Mouse (Mus musculus) kidney, postnatal 36 days (tissue): Measurements from ENCODE around the gene Ggta1.

ENCODE experiments used
- DNase-seq, 2 experiments: peaks; one replicate each; pipeline ENCODE4 v3.0.0; 2021 to 2022; ENCODE audit warnings: mixed read lengths in 2 of 2

Gene Ggta1

GRCm38 (mm10) chr2:35462791-35463281 lies at the start of gene Ggta1:
Ggta1 (minus strand) TSS chr2:35463231.
- DNase-seq, result peak in 1 of 2 experiments; percentile 17

DNA sequence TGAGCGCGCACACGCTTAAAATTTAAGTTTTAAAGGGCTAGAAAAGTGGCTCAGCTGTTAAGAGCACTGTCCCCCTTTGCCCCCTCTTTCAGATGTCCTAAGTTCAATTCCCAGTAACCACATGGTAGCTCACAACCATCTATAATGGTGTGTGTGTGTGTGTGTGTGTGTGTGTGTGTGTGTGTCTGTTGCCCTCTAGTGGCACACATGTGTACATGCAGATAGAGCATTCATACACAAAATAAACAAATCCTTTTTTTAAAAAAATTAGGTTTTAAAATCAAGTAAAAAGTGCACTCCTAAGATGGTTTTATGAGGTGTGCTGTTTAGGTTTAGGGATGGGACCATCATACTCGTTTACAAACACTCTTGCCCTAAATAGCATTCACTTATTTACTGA lies 49.2 kb upstream of the Ggta1 start:
- no peak for DNase-seq

DNA sequence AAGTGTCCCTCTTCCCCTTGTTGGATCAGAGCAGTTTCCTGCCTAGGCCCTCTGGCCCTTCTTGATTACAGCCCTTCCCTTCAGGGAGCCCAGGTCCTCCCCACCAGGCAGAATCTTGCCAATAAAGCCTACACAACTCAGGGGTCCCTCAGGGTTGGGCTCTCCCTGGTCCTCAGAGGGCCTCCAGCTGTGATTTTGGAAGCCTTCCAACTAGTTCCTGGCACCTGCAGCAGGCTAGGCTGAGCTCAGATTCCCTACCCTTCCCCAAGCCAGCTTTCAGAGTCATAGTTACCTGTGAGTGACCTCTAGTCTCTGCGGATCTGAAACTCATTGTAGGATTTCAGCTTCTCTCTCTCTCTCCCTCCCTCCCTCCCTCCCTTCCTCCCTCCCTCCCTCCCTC lies 47.9 kb upstream of the Ggta1 start:
- no peak for DNase-seq

- peak in 1 of 2 experiments; percentile 27 for DNase-seq
Observed at GRCm38 (mm10) chr2:35509888-35510287, 46.9 kb upstream of the Ggta1 start.

- no peak for DNase-seq
Observed at GRCm38 (mm10) chr2:35509343-35509667, 46.3 kb upstream of the Ggta1 start.

GRCm38 (mm10) chr2:35508597-35509342 lies 45.7 kb upstream of the Ggta1 start:
- peak; percentile 71 to 75 for DNase-seq

DNA sequence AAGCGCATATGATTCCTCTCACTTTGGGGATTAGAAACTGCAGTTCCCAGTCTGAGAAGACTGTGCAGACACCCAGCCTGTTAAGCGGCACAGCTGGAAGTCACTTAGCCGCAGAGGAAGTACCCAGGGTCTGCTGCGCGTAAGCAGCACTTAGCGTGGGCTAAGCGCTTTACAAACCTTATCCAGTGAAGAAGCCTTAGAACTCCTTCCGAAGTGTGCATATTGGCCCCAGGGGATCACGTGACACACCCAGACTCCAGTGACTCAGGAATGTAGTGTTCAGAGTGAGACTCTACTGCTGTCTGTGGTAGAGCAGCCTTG lies 44.1 kb upstream of the Ggta1 start:
- no peak for DNase-seq

DNA sequence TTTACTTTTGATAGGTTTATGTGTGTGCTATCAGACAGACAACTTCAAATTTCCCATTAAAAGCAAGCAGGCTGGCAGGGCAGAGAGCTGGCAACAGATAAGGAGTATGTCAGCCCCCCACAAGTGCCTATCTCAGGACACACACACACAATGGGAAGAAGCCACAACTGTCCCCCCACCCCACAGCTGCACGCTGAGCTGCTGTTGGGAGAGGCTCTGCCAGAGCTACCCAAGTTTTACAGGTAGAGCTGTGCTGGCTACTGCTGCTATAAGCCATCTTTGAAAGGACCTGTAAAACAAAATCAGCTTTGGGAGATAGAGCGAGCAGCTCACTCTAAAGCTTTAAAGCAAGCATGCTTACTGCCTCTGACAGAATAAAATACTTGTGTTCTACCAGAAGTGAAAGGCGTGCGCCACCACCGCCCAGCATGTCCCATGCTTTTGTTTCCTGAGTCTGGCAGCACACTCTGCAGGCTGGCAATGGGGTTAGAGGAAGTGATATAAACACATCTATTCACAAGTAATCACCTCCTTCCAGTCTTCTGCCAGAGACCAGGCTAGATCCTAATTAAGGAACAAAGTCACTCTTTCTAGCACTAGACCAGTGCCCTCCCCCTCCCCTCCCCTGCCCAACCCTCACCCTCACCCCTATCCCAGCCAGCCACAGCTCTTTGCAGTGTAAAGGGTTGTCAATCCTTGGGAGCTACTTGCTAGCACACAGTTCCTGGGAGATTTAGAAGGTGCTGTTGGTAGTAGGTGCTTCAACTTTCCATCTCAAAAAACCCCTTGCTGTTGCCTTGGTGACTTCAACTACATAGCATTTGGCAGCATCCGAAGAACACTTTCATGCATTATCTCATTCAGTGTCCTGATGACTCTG lies 43.5 kb upstream of the Ggta1 start:
- DNase-seq, result peak; percentile 25 to 33

DNA sequence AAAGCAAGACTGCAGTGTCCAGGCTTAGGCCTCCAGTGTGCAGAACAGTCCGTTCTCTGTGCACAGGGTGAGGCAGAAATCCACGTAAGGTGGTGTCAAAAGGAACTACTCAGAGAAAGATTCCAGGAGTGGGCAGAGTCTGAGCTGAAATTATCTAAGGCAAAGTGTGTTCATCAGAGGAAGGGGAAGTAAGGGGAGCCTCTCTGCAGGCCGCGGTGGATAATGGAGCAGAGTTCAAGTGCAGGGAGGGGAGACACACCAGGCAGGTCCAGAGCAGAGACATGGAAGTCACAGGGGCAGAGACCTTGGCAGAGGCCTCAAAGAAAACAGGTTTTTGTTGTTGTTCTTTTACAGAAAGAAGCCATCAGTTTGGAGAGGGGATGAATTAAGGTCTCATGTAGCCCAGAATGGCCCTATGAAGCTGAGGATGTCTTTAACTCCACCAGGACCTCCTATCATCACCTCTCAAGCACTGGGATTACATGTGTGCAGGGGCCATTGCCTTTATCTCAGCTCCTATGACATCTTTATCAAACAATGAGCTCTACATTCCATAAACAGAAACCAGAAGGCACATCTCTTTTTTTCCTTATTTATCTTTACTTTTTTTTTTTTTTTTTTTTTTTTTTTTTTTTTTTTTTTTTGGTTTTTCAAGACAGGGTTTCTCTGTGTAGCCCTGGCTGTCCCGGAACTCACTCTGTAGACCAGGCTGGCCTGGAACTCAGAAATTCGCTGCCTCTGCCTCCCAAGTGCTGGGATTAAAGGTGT lies 42.7 kb upstream of the Ggta1 start:
- DNase-seq, result no peak

DNA sequence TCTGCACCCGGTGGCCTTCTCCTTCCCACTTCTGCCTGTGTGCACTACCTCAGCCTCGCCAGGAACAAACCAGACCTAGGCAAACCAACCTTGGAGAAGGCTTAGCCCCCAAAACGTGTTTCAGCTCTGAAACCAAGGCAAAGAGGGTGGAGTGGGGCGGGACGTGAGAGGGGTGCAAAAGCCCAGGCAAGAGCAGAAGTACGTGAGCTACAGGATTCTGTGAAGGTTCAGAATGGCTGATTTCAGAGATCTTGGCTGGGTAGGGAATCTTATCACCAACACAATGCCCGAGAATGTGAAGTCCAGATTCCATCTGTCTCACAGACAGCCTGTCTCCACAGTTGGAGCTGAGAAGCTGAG lies 41.4 kb upstream of the Ggta1 start:
- no peak for DNase-seq

DNA sequence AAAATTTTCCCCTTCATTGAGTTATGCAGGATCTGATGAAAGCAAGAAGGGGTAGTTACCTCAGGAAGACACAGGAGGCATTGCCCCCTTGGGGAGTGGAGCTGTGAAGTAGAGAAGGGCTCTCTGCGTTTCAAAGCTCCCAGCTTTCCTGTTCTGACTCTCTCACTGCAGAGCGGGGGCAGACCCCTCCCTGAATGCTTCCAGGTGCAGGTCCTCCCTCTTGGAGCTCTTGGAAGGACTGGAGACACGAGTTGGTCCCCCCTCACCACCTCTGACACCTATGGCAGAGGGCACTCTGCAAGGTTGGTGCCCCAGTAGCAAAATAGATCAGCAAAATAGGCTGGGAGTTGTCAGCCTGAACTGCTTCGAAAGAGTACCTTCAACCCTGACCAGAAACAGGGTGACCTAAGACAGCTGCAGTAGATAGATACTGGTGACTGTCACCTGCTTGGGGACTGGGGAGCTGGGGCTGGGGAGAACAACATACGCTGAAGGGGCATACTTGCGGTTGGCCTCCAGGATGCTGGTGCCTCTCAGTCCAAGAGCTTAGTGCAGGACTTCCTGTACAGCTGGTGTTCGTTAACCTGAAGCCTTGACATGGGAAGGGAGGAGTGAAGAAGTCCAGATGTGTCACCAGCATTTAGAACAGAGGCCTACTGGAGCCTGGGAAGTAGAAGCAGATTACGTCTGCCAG lies 40.8 kb upstream of the Ggta1 start:
- no peak for DNase-seq

DNA sequence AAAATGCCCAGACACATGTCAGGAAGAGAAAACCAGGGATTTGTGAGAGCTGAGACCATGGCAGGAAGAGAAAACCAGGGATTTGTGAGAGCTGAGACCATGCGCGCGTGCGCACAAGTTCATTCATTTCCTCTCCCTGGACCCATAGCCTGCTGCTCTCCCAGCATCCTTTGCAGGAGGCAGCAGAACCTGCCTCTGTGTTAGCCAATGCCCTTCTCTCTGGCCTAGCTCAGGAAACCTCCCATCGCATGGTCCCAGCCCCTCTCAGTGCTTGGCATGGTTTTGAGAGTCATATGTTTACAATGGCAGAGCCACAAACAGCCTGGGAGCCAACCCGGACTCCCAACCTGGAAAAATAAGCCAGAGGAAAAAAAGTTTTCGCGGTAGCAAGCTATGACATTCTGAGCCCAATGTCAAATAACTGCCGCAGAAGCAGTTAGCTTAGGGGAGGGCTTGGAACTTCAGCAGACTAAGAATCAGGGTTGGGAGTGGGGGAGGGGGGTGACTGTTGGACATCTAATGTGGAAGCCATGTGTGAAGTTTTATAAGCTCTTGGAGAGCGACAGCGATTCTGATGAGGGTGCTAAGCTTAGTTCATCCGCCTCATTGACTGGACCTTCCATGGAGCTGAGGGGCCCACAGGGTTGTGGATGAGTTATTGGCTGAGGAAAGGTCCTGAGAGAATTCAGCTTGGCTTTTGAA lies 40.1 kb upstream of the Ggta1 start:
- DNase-seq, result no peak

DNA sequence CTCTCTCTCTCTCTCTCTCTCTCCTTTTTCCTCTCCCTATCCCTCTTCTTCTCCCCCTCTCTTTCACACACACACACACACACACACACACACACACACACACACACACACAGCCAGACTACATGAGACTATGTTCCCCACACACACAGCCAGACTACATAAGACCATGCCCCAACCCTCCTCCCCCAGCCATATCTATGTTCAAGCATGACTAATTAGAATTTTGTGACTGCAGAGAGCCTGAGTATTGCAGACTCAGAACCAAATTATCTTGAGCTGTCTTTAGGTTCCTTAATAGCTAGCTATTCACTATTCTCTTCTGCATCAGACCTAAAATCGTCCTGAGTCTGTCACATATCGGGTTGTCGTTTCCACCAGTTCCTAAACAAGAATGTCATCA lies 39.5 kb upstream of the Ggta1 start:
- no peak for DNase-seq

DNA sequence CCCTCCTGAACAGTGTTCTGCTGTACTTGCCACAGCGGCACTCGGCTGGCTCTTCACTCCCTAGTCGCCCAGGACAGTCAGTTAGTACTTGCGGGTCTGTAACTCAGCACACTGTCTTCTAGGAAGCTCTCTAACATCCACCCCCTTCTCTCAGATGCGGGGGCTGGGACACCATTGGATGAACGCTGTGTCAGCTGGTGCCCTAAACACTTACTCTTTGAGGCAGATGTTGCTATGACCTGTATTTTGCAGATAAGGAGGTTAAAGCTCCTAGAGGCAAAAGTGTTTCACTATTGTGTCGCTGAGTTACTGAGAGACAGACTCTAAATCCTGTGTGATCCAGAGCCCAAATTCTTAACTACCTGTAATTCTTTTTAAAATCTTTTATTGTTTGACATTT lies 36.4 kb upstream of the Ggta1 start:
- no peak for DNase-seq

- no peak for DNase-seq
Observed at GRCm38 (mm10) chr2:35498961-35499360, 35.9 kb upstream of the Ggta1 start.

- DNase-seq, result no peak
Observed at GRCm38 (mm10) chr2:35497662-35498196, 34.7 kb upstream of the Ggta1 start.

- peak in 1 of 2 experiments; percentile 19 for DNase-seq
Observed at GRCm38 (mm10) chr2:35496279-35497013, 33.4 kb upstream of the Ggta1 start.

DNA sequence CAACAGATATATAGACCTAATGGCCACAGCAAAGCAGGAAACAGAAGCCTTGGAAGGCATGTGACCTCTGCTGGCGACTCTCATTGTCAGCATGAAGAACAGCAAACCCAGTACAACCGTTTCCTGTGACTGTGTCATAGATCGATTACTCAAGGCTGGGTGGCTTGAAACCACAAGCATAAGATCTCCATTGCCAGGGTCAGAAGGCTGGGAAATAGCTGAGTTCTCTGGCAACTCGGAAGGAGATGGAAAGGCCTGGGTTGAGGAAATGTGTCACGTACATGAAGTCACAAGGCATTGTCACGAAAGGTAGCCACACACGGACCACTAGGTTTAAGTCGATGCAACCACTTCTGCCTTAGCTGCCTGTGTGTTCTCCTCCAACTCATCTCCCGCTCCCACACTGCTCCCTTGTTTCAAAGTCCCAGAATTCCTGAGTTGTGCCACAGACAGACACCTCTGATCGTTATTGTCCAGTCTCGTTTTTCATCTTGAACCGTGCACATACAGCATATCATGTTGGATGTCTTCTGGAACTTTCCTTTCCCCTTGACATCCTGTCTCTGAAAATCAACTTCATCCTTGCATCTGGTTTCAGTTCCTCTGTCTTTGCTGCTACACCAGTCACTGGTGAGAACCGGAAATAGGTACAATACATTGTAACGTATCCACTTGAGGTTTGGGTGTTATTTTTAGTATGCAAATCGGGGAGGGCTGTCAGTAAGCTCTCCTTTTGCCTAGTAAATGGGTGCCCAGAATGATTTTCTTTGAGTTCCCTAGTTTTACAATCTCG lies 32.7 kb upstream of the Ggta1 start:
- DNase-seq, result peak; percentile 23 to 32

GRCm38 (mm10) chr2:35493566-35493965 lies 30.5 kb upstream of the Ggta1 start:
- DNase-seq, result no peak

- no peak for DNase-seq
Observed at GRCm38 (mm10) chr2:35491151-35491550, 28.1 kb upstream of the Ggta1 start.
